Mouse (Mus musculus) forebrain, postnatal 0 days (tissue): ENCODE results near the gene Dusp5. TPM values are rescaled to one million over a fixed set of nuclear protein-coding genes. Genes with fewer than 3 reads are reported as not detected.
A peak's percentile ranks its signal among the peaks of the same experiment; 100 is the strongest.

ENCODE experiments used
- ATAC-seq: fragments of 200-750 bp; cut with Nextera tagmentation; 2 replicates; pipeline ENCODE4 v1.8.0; 2017; ENCODE audit warnings: mild to moderate bottlenecking, moderate library complexity
- DNase-seq: peaks from one replicate; pipeline ENCODE4 v3.0.0-alpha.2; 2015
- H3K27ac ChIP-seq: fragments of 300-500 bp; sonication (generic); 2 replicates; pipeline ENCODE4 v1.5.1; 2014; ENCODE audit warnings: low read depth, mild to moderate bottlenecking, antibody characterized with exemption, low read length, moderate library complexity, mixed read lengths
- H3K27me3 ChIP-seq: fragments of 300-500 bp; sonication (generic); 2 replicates; pipeline ENCODE4 v1.6.1; 2014; ENCODE audit warnings: mild to moderate bottlenecking, low read length, mixed read lengths; ENCODE audit not compliant: insufficient read depth
- H3K36me3 ChIP-seq: fragments of 300-500 bp; sonication (generic); 2 replicates; pipeline ENCODE4 v1.6.1; 2014; ENCODE audit warnings: mild to moderate bottlenecking, moderate library complexity; ENCODE audit not compliant: insufficient read depth
- H3K4me1 ChIP-seq: fragments of 300-500 bp; sonication (generic); 2 replicates; pipeline ENCODE4 v1.6.1; 2014; ENCODE audit warnings: antibody characterized with exemption; ENCODE audit not compliant: insufficient read depth
- H3K4me2 ChIP-seq: fragments of 300-500 bp; sonication (generic); 2 replicates; pipeline ENCODE4 v1.6.1; 2014; ENCODE audit warnings: low read depth, mild to moderate bottlenecking, moderate library complexity
- H3K4me3 ChIP-seq: fragments of 300-500 bp; sonication (generic); 2 replicates; pipeline ENCODE4 v1.5.1; 2014; ENCODE audit warnings: low read depth, low read length, mixed read lengths
- H3K9ac ChIP-seq: fragments of 300-500 bp; sonication (generic); 2 replicates; pipeline ENCODE4 v1.6.1; 2014; ENCODE audit warnings: mild to moderate bottlenecking
- H3K9me3 ChIP-seq: fragments of 300-500 bp; sonication (generic); 2 replicates; pipeline ENCODE4 v1.6.1; 2016; ENCODE audit warnings: low read length
- CTCF ChIP-seq: sonication (generic); IDR thresholded peaks from 2 replicates; pipeline ENCODE4 v1.5.1; 2016; ENCODE audit warnings: antibody characterized with exemption, control low read depth, low read depth
- WGBS: fragments of 180-500 bp; shearing (Covaris S2); extraction: QIAGEN DNeasy Blood & Tissue Kit; methylation state at CpG from one replicate; pipeline ENCODE4 v1.1.7; 2014; 5-methylcytosine and 5-hydroxymethylcytosine counted together
- polyA plus RNA-seq: library from polyadenylated mRNA; unstranded; fragments of >200 nt; fragmentation: Nextera tagmentation; extraction: Ambion mirVana; gene quantifications from 2 replicates; pipeline ENCODE4 v1.2.1, GENCODE M21; 2015
- total RNA-seq: library from RNA; depleted of rRNA; stranded (reverse); fragments of >200 nt; gene quantifications from 2 replicates; pipeline ENCODE4 v1.2.3, GENCODE M21; 2014

Dusp5 gene
- total and polyA plus RNA-seq, 2 experiments from 2014 or later = 5.0 to 7.6 TPM

- DNase-seq = no peak
- no peak for TF ChIP-seq CTCF
- H3K4me2 ChIP-seq = no peak overlapping the region
- no peaks in the 10 kb centered on the region for H3K4me1 ChIP-seq
- no peak overlapping the region for H3K4me3 ChIP-seq
- no peaks in the 10 kb centered on the region for H3K9me3 ChIP-seq
- ATAC-seq = no peak
- whole genome bisulfite sequencing = 92% methylated on average over 13 of the region's 13 CpGs
- H3K27me3 ChIP-seq = no peaks in the 10 kb centered on the region
- H3K36me3 ChIP-seq = no peaks in the 10 kb centered on the region
- no peak overlapping the region for H3K9ac ChIP-seq
- no peak overlapping the region for H3K27ac ChIP-seq
These were observed 17.5 kb upstream of the Dusp5 start for GRCm38 (mm10) chr19:53511244-53511934.

DNA sequence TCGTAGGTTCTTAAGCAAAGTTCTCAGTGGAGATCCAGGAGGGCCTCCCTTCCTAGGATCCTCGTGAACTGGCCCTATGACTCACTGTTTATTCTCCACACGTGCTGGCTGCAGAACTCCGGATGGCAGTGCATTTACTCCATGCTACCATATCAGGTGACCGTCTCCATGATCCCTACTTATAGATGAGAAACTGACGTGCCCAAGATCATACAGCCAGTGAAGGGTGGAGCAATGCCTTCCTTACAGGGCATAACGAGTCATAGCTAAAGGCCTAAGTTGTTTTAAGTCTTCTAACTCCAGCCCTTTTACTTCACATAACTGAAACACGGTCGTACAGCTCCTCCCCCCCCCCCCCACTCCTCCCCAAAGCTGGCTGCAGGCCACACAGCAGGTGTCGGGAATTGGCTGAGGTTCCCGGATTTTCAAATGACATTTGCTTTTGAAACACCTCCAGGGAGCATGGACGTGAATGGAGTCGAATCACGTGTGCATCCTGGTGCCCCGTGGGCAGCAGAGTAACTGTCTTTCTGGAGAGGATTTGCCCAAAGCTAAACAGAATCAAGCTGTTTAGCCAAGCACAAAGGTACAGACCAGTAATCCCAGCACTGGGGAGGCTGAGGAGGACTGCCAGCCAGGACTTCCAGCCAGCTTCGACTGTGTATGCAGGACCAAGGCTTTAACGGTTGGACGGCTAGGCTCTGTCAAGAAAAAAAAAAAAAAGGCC is 11.4 kb upstream of the Dusp5 start:
- Histone ChIP-seq H3K9me3 (no peaks in the 10 kb centered on the region), H3K4me3 (no peak overlapping the region), H3K36me3 (no peaks in the 10 kb centered on the region), H3K27ac (no peak overlapping the region), H3K4me2 (no peak overlapping the region), H3K9ac (no peak overlapping the region), H3K4me1 (no peaks in the 10 kb centered on the region), H3K27me3 (no peaks in the 10 kb centered on the region)
- WGBS = 16% methylated on average over 18 of the region's 18 CpGs
- TF ChIP-seq CTCF = no peak
- ATAC-seq = peak; percentile 36; the same call in 1 of the 2 replicates
- peak; percentile 42 for DNase-seq

- Histone ChIP-seq H3K4me1 (no peaks in the 10 kb centered on the region), H3K36me3 (no peaks in the 10 kb centered on the region), H3K4me2 (no peak overlapping the region), H3K4me3 (no peak overlapping the region), H3K9ac (no peak overlapping the region), H3K9me3 (no peaks in the 10 kb centered on the region), H3K27ac (no peak overlapping the region), H3K27me3 (no peaks in the 10 kb centered on the region)
- no peak for DNase-seq
- whole genome bisulfite sequencing = 79% methylated on average over 8 of the region's 8 CpGs
- TF ChIP-seq CTCF = no peak
- no peak for ATAC-seq
These were observed 9.4 kb upstream of the Dusp5 start for GRCm38 (mm10) chr19:53519549-53519948.

- Histone ChIP-seq H3K4me3 (no peak overlapping the region), H3K36me3 (no peaks in the 10 kb centered on the region), H3K27me3 (no peaks in the 10 kb centered on the region), H3K27ac (no peak overlapping the region), H3K9ac (no peak overlapping the region), H3K9me3 (no peaks in the 10 kb centered on the region), H3K4me2 (no peak overlapping the region), H3K4me1 (no peaks in the 10 kb centered on the region)
- WGBS = 82% methylated on average over 10 of the region's 10 CpGs
- ATAC-seq = no peak
- no peak for DNase-seq
- TF ChIP-seq CTCF = no peak
These were observed 8.9 kb upstream of the Dusp5 start for GRCm38 (mm10) chr19:53519981-53520380.

DNA sequence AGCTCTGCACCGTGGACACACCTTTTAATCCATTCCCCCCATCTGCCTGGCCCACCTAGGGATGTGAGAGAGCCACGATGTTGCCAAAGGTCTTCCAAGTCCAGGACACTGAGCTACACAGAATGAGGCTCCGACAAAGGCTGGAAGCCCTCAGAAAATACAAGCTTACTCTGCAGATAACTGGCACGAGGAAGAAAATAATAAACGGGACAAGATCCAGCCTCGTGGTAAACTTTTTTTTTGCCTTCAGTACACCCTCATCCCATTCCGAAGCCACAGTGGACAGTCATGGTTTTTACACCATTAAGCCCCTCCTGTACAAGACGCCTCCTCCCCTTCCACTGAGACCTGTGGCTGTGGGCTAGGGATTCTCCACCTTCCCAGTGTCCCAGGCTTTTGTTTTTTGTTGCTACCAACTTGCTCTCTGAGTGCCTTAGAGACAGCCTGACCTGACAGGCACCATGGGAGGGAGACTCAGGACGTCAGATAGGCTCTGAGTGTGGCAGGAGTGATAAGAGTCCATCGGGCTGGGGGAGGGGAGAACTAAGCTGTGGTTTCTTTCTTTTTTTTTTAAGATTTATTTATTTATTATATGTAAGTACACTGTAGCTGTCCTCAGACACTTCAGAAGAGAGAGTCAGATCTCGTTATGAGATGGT is 7.6 kb upstream of the Dusp5 start:
- H3K9me3 ChIP-seq = no peaks in the 10 kb centered on the region
- WGBS = 55% methylated on average over 11 of the region's 11 CpGs
- no peak for DNase-seq
- H3K27me3 ChIP-seq = no peaks in the 10 kb centered on the region
- no peaks in the 10 kb centered on the region for H3K4me1 ChIP-seq
- no peak overlapping the region for H3K4me2 ChIP-seq
- no peak overlapping the region for H3K9ac ChIP-seq
- H3K4me3 ChIP-seq = no peak overlapping the region
- H3K36me3 ChIP-seq = no peaks in the 10 kb centered on the region
- no peak for TF ChIP-seq CTCF
- no peak overlapping the region for H3K27ac ChIP-seq
- no peak for ATAC-seq

- no peak for TF ChIP-seq CTCF
- ATAC-seq (no peak), DNase-seq (no peak)
- H3K4me3 ChIP-seq = no peak overlapping the region
- H3K9me3 ChIP-seq = no peaks in the 10 kb centered on the region
- H3K9ac ChIP-seq = no peak overlapping the region
- H3K4me2 ChIP-seq = no peak overlapping the region
- H3K4me1 ChIP-seq = no peaks in the 10 kb centered on the region
- H3K36me3 ChIP-seq = no peaks in the 10 kb centered on the region
- H3K27ac ChIP-seq = no peak overlapping the region
- peaks cover 18% of the 10 kb centered on the region for H3K27me3 ChIP-seq
- 30% methylated on average over 10 of the region's 10 CpGs for WGBS
These were observed 1.4 kb upstream of the Dusp5 start for GRCm38 (mm10) chr19:53527480-53527879.

- no peaks in the 10 kb centered on the region for H3K36me3 ChIP-seq
- TF ChIP-seq CTCF = no peak
- ATAC-seq = no peak
- H3K4me2 ChIP-seq = peak overlapping the region; percentile 79
- no peak overlapping the region for H3K27ac ChIP-seq
- peaks cover 18% of the 10 kb centered on the region for H3K27me3 ChIP-seq
- 2% methylated on average over 13 of the region's 13 CpGs for WGBS
- H3K9ac ChIP-seq = peak overlapping the region; percentile 55
- no peaks in the 10 kb centered on the region for H3K9me3 ChIP-seq
- H3K4me1 ChIP-seq = no peaks in the 10 kb centered on the region
- H3K4me3 ChIP-seq = peak overlapping the region; percentile 58
- DNase-seq = no peak
These were observed 733 bp upstream of the Dusp5 start for GRCm38 (mm10) chr19:53528131-53528621.
